Comparison of ENCODE assay signal across 12 mouse cellular contexts in genomic region chr8:121200979-121201378, GRCm38 (mm10).
A peak's percentile ranks its signal among the peaks of the same experiment; 100 is the strongest.
DNase-seq lines count a peak whose midpoint lies in the region; ATAC-seq and TF ChIP-seq lines count a peak whose summit lies in the region.
"Had no signal": no experiment of that assay in that cellular context is flagged by ENCODE, and none has a peak within 500 bp of the region (broad histone marks: within the 10 kb centered on the region; RNA-seq: fewer than 3 reads in every experiment).

No protein-coding gene starts in this region.

- H3K27me3 ChIP-seq in midbrain, embryonic 12.5 days = 0 out of 2 replicates have a peak, but pooled peaks cover 7% of the 10 kb centered on the region
- H3K27me3 ChIP-seq in midbrain, postnatal 0 days (ENCODE audit: insufficient read depth, low read length) = no peaks in the 10 kb centered on the region
- H3K27me3 ChIP-seq in liver, embryonic 13.5 days = peaks cover 14% of the 10 kb centered on the region
- H3K27me3 ChIP-seq: forebrain, embryonic 15.5 days had no signal

- no peaks in the 10 kb centered on the region for H3K36me3 ChIP-seq in midbrain, embryonic 12.5 days
- no peaks in the 10 kb centered on the region for H3K36me3 ChIP-seq in midbrain, postnatal 0 days (ENCODE audit: insufficient read depth, low read length)
- no peaks in the 10 kb centered on the region for H3K36me3 ChIP-seq in liver, embryonic 13.5 days
- H3K36me3 ChIP-seq: forebrain, embryonic 15.5 days; G1E had no signal

- H3K4me2 ChIP-seq in midbrain, embryonic 12.5 days (replicated peaks) = no peak overlapping the region
- no peak overlapping the region for H3K4me2 ChIP-seq in midbrain, postnatal 0 days (ENCODE audit: low read depth, low read length, poor library complexity, severe bottlenecking)
- H3K4me2 ChIP-seq in liver, embryonic 13.5 days = no peak overlapping the region
- H3K4me2 ChIP-seq: forebrain, embryonic 15.5 days; hindbrain, embryonic 14.5 days had no signal

- H3K4me1 ChIP-seq in midbrain, embryonic 12.5 days = 0 out of 2 replicates have a peak, but pooled peaks cover 6% of the 10 kb centered on the region
- H3K4me1 ChIP-seq in midbrain, postnatal 0 days (ENCODE audit: insufficient read depth, low read length) = no peaks in the 10 kb centered on the region
- H3K4me1 ChIP-seq in liver, embryonic 13.5 days (replicated peaks) = no peaks in the 10 kb centered on the region

- peak; percentile 24 to 55 for DNase-seq in adrenal gland, adult (ENCODE audit: inconsistent age in 2 of 2, low spot score in 1 of 2)
- DNase-seq in adrenal gland, postnatal 25 days = no peak
- no peak for DNase-seq in midbrain, postnatal 0 days (ENCODE audit: low spot score)
- DNase-seq in liver, embryonic 13.5 days = no peak
- no peak for DNase-seq in urinary bladder, postnatal 14 days (ENCODE audit: low spot score)
- DNase-seq: cerebellum, postnatal 36 days had no signal

- no peak overlapping the region for H3K27ac ChIP-seq in midbrain, embryonic 12.5 days (replicated peaks)
- H3K27ac ChIP-seq in midbrain, postnatal 0 days (ENCODE audit: low read depth, low read length) = no peak overlapping the region
- H3K27ac ChIP-seq in liver, embryonic 13.5 days = no peak overlapping the region
- H3K27ac ChIP-seq: forebrain, embryonic 15.5 days; hindbrain, embryonic 14.5 days had no signal

- no peak for TF ChIP-seq CTCF in midbrain, postnatal 0 days (IDR thresholded peaks at IDR 0.05)

- H3K4me3 ChIP-seq in midbrain, embryonic 12.5 days = no peak overlapping the region
- H3K4me3 ChIP-seq in midbrain, postnatal 0 days (ENCODE audit: low read depth, low read length) = no peak overlapping the region
- H3K4me3 ChIP-seq in liver, embryonic 13.5 days (replicated peaks) = no peak overlapping the region
- H3K4me3 ChIP-seq: forebrain, embryonic 15.5 days had no signal

- no peak for ATAC-seq in midbrain, embryonic 12.5 days (ENCODE audit: low FRiP score, low read depth)
- no peak for ATAC-seq in midbrain, postnatal 0 days (ENCODE audit: low FRiP score)
- ATAC-seq in liver, embryonic 13.5 days (ENCODE audit: low read depth) = peak; percentile 34; the same call in 1 of the 2 replicates
- no peak for ATAC-seq in erythroid progenitor cell, adult 5-6 weeks (replicated peaks; ENCODE audit: low FRiP score, poor library complexity, severe bottlenecking)
- ATAC-seq in frontal cortex, adult (ENCODE audit: low TSS enrichment) = no peak
- ATAC-seq: forebrain, embryonic 15.5 days had no signal

- 66% methylated on average over 3 of the region's 3 CpGs for WGBS in midbrain, embryonic 12.5 days
- 57% methylated on average over 3 of the region's 3 CpGs for WGBS in midbrain, postnatal 0 days
- WGBS in liver, embryonic 13.5 days (ENCODE audit: insufficient replicate concordance) = 25% methylated on average over 3 of the region's 3 CpGs

- 0 out of 2 replicates have a peak overlapping the region, but pooled peaks have one; percentile 20 for H3K9ac ChIP-seq in midbrain, embryonic 12.5 days (replicated peaks)
- no peak overlapping the region for H3K9ac ChIP-seq in midbrain, postnatal 0 days (replicated peaks; ENCODE audit: low read length, poor library complexity, severe bottlenecking)
- H3K9ac ChIP-seq in liver, embryonic 13.5 days = no peak overlapping the region
- H3K9ac ChIP-seq: forebrain, embryonic 15.5 days; hindbrain, embryonic 14.5 days had no signal

- H3K9me3 ChIP-seq in midbrain, embryonic 12.5 days = no peaks in the 10 kb centered on the region
- no peaks in the 10 kb centered on the region for H3K9me3 ChIP-seq in midbrain, postnatal 0 days (ENCODE audit: low read length)
- H3K9me3 ChIP-seq in liver, embryonic 13.5 days (replicated peaks) = no peaks in the 10 kb centered on the region
- H3K9me3 ChIP-seq: forebrain, embryonic 15.5 days had no signal

Comparison
In these comparisons a context has a peak if more than half of its experiments do, and no peak if none do; other contexts are left out.
1. DNase-seq: peak in adrenal gland, adult (2 of 2); none in adrenal gland, postnatal 25 days (single experiment), midbrain, postnatal 0 days (single experiment), liver, embryonic 13.5 days (single experiment) and urinary bladder, postnatal 14 days (single experiment).